Mouse (Mus musculus): ENCODE data around the gene Hsp90ab1.

Gene Hsp90ab1

GRCm38 (mm10) chr17:45573087-45573779 lies at the start of gene Hsp90ab1:
Gene Hsp90ab1, minus strand, starts transcription at chr17:45573271.
- peak; percentile 100 for DNase-seq

GRCm38 (mm10) chr17:45619386-45620256 lies 46.5 kb upstream of the Hsp90ab1 start:
- DNase-seq, result peak; percentile 71

GRCm38 (mm10) chr17:45618941-45619385 lies 45.9 kb upstream of the Hsp90ab1 start:
- DNase-seq, result peak; percentile 82

- no peak for DNase-seq
Measured at GRCm38 (mm10) chr17:45617655-45618054, 44.6 kb upstream of the Hsp90ab1 start.

- DNase-seq, result no peak
Measured at GRCm38 (mm10) chr17:45616679-45617078, 43.6 kb upstream of the Hsp90ab1 start.

GRCm38 (mm10) chr17:45616046-45616650 lies 43.1 kb upstream of the Hsp90ab1 start:
- no peak for DNase-seq

GRCm38 (mm10) chr17:45612921-45613320 lies 39.9 kb upstream of the Hsp90ab1 start:
- no peak for DNase-seq

- no peak for DNase-seq
Measured at GRCm38 (mm10) chr17:45612008-45612407, 38.9 kb upstream of the Hsp90ab1 start.

- no peak for DNase-seq
Measured at GRCm38 (mm10) chr17:45610144-45610866, 37.2 kb upstream of the Hsp90ab1 start.

GRCm38 (mm10) chr17:45608396-45608795 lies 35.3 kb upstream of the Hsp90ab1 start:
- no peak for DNase-seq

- DNase-seq, result no peak
Measured at GRCm38 (mm10) chr17:45606992-45607879, 34.2 kb upstream of the Hsp90ab1 start.

GRCm38 (mm10) chr17:45602984-45603383 lies 29.9 kb upstream of the Hsp90ab1 start:
- no peak for DNase-seq

- DNase-seq, result no peak
Measured at GRCm38 (mm10) chr17:45601877-45602304, 28.8 kb upstream of the Hsp90ab1 start, which contains the start of gene Mymx. Gene Mymx, minus strand, starts transcription at chr17:45602102.

GRCm38 (mm10) chr17:45601325-45601724 lies 28.3 kb upstream of the Hsp90ab1 start:
- no peak for DNase-seq

GRCm38 (mm10) chr17:45600267-45600666 lies 27.2 kb upstream of the Hsp90ab1 start:
- DNase-seq, result no peak

- peak; percentile 33 for DNase-seq
Measured at GRCm38 (mm10) chr17:45599446-45600242, 26.6 kb upstream of the Hsp90ab1 start, which contains the start of gene Slc29a1. Gene Slc29a1, minus strand, starts transcription at chr17:45599606.

- DNase-seq, result no peak
Measured at GRCm38 (mm10) chr17:45598891-45599290, 25.8 kb upstream of the Hsp90ab1 start.

- no peak for DNase-seq
Measured at GRCm38 (mm10) chr17:45598376-45598775, 25.3 kb upstream of the Hsp90ab1 start.

GRCm38 (mm10) chr17:45597787-45598186 lies 24.7 kb upstream of the Hsp90ab1 start:
- DNase-seq, result no peak

- peak; percentile 71 for DNase-seq
Measured at GRCm38 (mm10) chr17:45596631-45597396, 23.7 kb upstream of the Hsp90ab1 start.
